Mouse (Mus musculus) liver, adult 2 months (tissue): Measurements from ENCODE around the gene Slc47a1.
A peak's percentile ranks its signal among the peaks of the same experiment; 100 is the strongest.

Experiments used
- CTCF ChIP-seq: fragments of 200-500 bp; IDR thresholded peaks from 2 replicates; pipeline ENCODE4 v1.5.1; 2011; ENCODE audit warnings: low read depth, low read length, control low read depth
- POLR2A ChIP-seq: fragments of 200-500 bp; IDR thresholded peaks from 2 replicates; pipeline ENCODE4 v1.6.1; 2011; ENCODE audit warnings: low read length, control low read depth; ENCODE audit not compliant: insufficient read depth; ENCODE audit errors: extremely low read depth

- TF ChIP-seq CTCF (peak; percentile 42; the same call in 1 of the 2 replicates), POLR2A (no peak)
Measured at GRCm38 (mm10) chr11:61346133-61346532, 32.0 kb downstream of the Slc47a1 start.
